Mouse (Mus musculus) bone marrow macrophage, adult 2 months (primary cell): Measurements from ENCODE around the gene Flt3l.

ENCODE experiments used
- CTCF ChIP-seq: IDR thresholded peaks from 2 replicates; pipeline ENCODE4 v1.5.1; 2012; ENCODE audit warnings: low read depth, mild to moderate bottlenecking, low read length, moderate library complexity
- POLR2A ChIP-seq: IDR thresholded peaks from 2 replicates; pipeline ENCODE4 v1.6.1; 2012; ENCODE audit warnings: mild to moderate bottlenecking, low read depth, low read length, borderline replicate concordance

DNA sequence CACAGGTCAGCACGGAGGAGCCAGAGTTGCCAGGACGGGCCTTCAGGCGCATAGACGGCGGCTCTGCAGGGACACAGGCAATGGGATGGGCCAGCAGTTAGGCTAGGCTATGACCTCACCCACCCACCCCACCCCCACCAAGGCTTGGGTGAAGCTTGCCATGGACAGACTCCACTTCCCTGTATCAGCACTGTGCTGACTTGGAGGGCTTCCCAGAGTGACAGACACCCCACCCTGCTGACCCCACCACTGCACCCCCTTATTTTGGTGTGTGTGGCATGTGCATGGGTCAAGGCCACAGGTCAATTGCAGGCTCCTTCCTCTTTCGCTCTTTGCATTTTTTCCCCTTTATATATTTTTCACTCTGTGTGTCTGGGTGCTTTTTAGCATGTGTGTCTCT, 40.9 kb downstream of the Flt3l start:
- TF ChIP-seq CTCF, result no peak
- TF ChIP-seq POLR2A, result no peak
